Mouse (Mus musculus) E14TG2a.4 (cell line): ENCODE data around the gene Col13a1.
A peak's percentile ranks its signal among the peaks of the same experiment; 100 is the strongest.

Source experiments
- H3K27me3 ChIP-seq: 2 replicates; pipeline ENCODE4 v1.6.1; 2014; ENCODE audit warnings: low read length, control low read depth; ENCODE audit not compliant: insufficient read depth
- H3K36me3 ChIP-seq: 2 replicates; pipeline ENCODE4 v1.6.1; 2014; ENCODE audit warnings: low read length, control low read depth; ENCODE audit not compliant: insufficient read depth
- H3K4me1 ChIP-seq: replicated peaks from 2 replicates; pipeline ENCODE4 v1.6.1; 2014; ENCODE audit warnings: low read depth, low read length, control low read depth
- H3K4me3 ChIP-seq: replicated peaks from 2 replicates; pipeline ENCODE4 v1.5.1; 2014; ENCODE audit warnings: mild to moderate bottlenecking, low read length
- H3K9me3 ChIP-seq: 2 replicates; pipeline ENCODE4 v1.6.1; 2014; ENCODE audit warnings: low read length, control low read depth
- CTCF ChIP-seq: conservative IDR thresholded peaks from 2 replicates; pipeline ENCODE4 v1.5.1; 2014; ENCODE audit warnings: low read length
- NANOG ChIP-seq: IDR thresholded peaks from 2 replicates; pipeline ENCODE4 v1.6.1; 2014; ENCODE audit warnings: borderline replicate concordance, low read length, mixed read lengths
- POU5F1 ChIP-seq: IDR thresholded peaks from 2 replicates; pipeline ENCODE4 v1.6.1; 2014; ENCODE audit warnings: low read length, borderline replicate concordance

Col13a1 gene

GRCm38 (mm10) chr10:61905308-61905707 is 73.6 kb downstream of the Col13a1 start:
- TF ChIP-seq POU5F1, result no peak
- no peak for TF ChIP-seq CTCF
- peaks cover 28% of the 10 kb centered on the region for H3K27me3 ChIP-seq
- no peaks in the 10 kb centered on the region for H3K36me3 ChIP-seq
- H3K4me3 ChIP-seq, result 0 out of 2 replicates have a peak overlapping the region, but pooled peaks have one; percentile 23
- peaks cover 12% of the 10 kb centered on the region for H3K9me3 ChIP-seq
- H3K4me1 ChIP-seq, result peaks cover 61% of the 10 kb centered on the region

DNA sequence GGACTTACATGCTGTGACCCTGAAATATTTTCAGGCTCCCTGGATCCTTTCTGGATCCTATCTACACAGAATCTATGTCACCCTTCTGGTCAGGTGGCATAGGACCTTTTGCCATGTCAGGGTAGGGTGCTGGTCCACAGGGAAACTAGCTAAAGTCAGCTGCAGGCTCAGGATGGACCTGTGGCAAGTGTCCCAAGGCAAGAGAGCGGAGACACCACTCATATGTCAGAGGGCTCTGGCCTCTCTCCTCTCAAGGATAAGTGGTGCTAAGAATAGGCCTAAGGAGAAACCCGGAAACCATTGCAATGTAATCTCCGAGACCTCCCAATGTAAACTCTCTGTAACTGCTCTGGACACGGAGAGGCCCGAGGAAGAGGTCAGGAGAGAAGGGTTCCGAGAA is 80.8 kb downstream of the Col13a1 start:
- Histone ChIP-seq H3K4me3 (no peak overlapping the region), H3K9me3 (no peaks in the 10 kb centered on the region), H3K4me1 (peaks cover 17% of the 10 kb centered on the region), H3K27me3 (peaks cover 46% of the 10 kb centered on the region), H3K36me3 (no peaks in the 10 kb centered on the region)
- no peak for TF ChIP-seq POU5F1
- no peak for TF ChIP-seq NANOG
- no peak for TF ChIP-seq CTCF

DNA sequence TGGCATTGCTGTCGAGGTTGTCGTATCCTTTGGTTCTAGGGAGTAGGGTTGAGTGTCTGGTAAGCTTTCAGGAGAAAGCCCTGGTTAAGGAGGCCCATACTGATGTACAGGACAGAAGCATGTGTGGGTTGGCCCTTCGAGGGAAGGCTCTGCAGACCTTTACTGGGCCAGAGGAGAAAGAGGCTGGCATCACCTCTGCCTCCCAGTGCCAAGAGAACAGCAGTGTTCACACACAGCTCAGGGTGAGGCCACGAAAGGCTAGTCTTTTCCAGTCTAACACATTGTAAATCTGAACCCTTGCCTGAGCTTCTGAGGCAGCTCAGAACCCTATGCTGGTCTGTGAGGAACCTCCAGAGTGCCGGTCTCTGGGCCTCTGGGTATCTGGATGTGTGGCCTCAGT is 84.3 kb downstream of the Col13a1 start:
- Histone ChIP-seq H3K4me3 (no peak overlapping the region), H3K9me3 (no peaks in the 10 kb centered on the region), H3K4me1 (peaks cover 30% of the 10 kb centered on the region), H3K36me3 (no peaks in the 10 kb centered on the region), H3K27me3 (peaks cover 49% of the 10 kb centered on the region)
- no peak for TF ChIP-seq NANOG
- no peak for TF ChIP-seq CTCF
- no peak for TF ChIP-seq POU5F1

GRCm38 (mm10) chr10:61891138-61891537 is 87.8 kb downstream of the Col13a1 start:
- no peaks in the 10 kb centered on the region for H3K9me3 ChIP-seq
- no peaks in the 10 kb centered on the region for H3K36me3 ChIP-seq
- TF ChIP-seq CTCF, result no peak
- no peak for TF ChIP-seq POU5F1
- no peak for TF ChIP-seq NANOG
- H3K4me3 ChIP-seq, result peak overlapping the region; percentile 30; the same call in 1 of the 2 replicates
- peaks cover 46% of the 10 kb centered on the region for H3K4me1 ChIP-seq
- peaks cover 40% of the 10 kb centered on the region for H3K27me3 ChIP-seq

GRCm38 (mm10) chr10:61890294-61890693 is 88.6 kb downstream of the Col13a1 start:
- Histone ChIP-seq H3K36me3 (no peaks in the 10 kb centered on the region), H3K4me3 (0 out of 2 replicates have a peak overlapping the region, but pooled peaks have one; percentile 30), H3K9me3 (no peaks in the 10 kb centered on the region), H3K27me3 (peaks cover 38% of the 10 kb centered on the region), H3K4me1 (peaks cover 46% of the 10 kb centered on the region)
- TF ChIP-seq POU5F1, result no peak
- no peak for TF ChIP-seq CTCF
- no peak for TF ChIP-seq NANOG

- TF ChIP-seq CTCF (no peak), NANOG (no peak), POU5F1 (no peak)
- H3K27me3 ChIP-seq, result peaks cover 31% of the 10 kb centered on the region
- no peak overlapping the region for H3K4me3 ChIP-seq
- no peaks in the 10 kb centered on the region for H3K36me3 ChIP-seq
- peaks cover 69% of the 10 kb centered on the region for H3K4me1 ChIP-seq
- no peaks in the 10 kb centered on the region for H3K9me3 ChIP-seq
Measured at GRCm38 (mm10) chr10:61879427-61879826, 99.5 kb downstream of the Col13a1 start.

DNA sequence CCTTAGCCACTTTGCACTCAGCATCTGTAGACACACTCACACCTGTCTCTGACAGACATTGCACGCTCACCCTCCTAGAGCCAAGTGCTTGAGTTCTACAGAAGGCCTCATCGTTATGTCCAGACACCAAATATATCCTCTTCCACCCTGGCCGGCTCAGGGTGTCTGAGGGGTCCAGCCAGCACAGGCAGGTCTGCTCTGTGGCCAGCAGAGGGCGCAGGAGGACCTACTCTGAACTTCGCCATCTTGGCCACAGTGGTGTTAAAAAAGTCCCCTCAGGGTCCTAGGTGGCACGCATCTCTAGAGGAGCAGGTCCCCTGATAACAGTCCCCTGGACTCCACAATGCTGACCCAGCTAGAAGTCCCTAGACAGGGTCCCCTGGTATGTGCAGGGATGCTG is 101.1 kb downstream of the Col13a1 start:
- Histone ChIP-seq H3K4me1 (peaks cover 71% of the 10 kb centered on the region), H3K9me3 (no peaks in the 10 kb centered on the region), H3K36me3 (no peaks in the 10 kb centered on the region), H3K4me3 (no peak overlapping the region), H3K27me3 (peaks cover 31% of the 10 kb centered on the region)
- TF ChIP-seq CTCF (peak; percentile 89), NANOG (no peak)

DNA sequence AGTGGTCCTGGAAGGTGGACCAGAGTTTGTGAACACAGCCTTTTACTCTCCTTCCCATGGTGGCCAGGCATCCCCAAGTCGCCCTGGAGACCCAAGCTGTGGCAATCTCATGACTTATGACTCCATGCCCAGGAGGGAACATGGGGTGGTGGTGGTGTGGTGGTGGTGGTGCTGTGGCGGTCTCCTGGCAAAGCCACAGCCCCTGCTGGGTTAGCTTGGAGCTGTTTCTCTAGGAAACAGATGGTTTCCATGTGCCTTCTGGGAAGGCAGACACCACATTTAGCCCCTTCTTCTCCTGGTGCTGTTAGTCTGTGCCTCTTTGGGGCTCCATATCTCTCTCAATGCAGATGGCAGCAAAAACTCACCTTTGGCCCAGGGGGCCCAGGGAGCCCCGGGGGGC is 109.1 kb downstream of the Col13a1 start:
- Histone ChIP-seq H3K27me3 (peaks cover 24% of the 10 kb centered on the region), H3K36me3 (no peaks in the 10 kb centered on the region; the same call in 1 of the 2 replicates), H3K4me1 (peaks cover 21% of the 10 kb centered on the region), H3K4me3 (no peak overlapping the region), H3K9me3 (peaks cover 9% of the 10 kb centered on the region; the same call in 1 of the 2 replicates)
- TF ChIP-seq POU5F1 (no peak), NANOG (no peak), CTCF (no peak)

DNA sequence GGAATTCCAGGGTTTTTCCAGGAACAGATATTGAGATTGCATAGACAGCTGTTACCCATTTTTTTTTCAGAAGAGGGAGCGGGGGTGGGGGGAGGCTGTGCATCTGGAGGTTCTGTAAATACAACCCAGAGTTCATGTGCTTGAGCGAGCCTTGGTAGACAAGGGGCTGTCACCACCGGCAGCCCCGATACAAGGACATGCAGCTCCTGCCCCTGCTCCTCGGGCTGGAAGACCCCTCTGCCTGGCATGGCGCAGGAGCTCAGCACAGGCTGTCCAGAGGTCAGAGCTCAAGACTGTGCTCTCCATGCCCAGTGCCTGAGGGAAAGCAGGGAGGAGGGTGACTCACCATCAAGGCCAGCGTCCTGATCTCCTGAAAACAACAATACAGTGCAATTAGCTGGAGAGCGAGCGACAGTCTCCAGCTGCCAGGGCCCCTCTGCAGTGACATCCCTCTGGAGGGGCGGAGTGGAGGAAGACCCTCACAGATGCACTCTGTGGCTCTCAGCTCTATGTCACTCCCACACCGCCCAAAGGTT is 112.8 kb downstream of the Col13a1 start:
- Histone ChIP-seq H3K4me3 (no peak overlapping the region), H3K4me1 (peaks cover 2% of the 10 kb centered on the region), H3K9me3 (peaks cover 22% of the 10 kb centered on the region), H3K36me3 (peaks cover 17% of the 10 kb centered on the region), H3K27me3 (peaks cover 24% of the 10 kb centered on the region)
- TF ChIP-seq POU5F1 (no peak), NANOG (no peak), CTCF (no peak)
